In genomic region chr11:76196275-76196976, GRCm38 (mm10) we compare ENCODE assay signal across 23 mouse cellular contexts. TPM values are rescaled to one million over a fixed set of nuclear protein-coding genes. Genes with fewer than 3 reads are reported as not detected.
A peak's percentile ranks its signal among the peaks of the same experiment; 100 is the strongest.
DNase-seq lines count a peak whose midpoint lies in the region; ATAC-seq and TF ChIP-seq lines count a peak whose summit lies in the region.
"Had no signal": no experiment of that assay in that cellular context is flagged by ENCODE, and none has a peak within 500 bp of the region (broad histone marks: within the 10 kb centered on the region; RNA-seq: fewer than 3 reads in every experiment).

No protein-coding gene starts in this region.

- TF ChIP-seq POLR2A in kidney, adult 2 months (IDR thresholded peaks at IDR 0.05; ENCODE audit: low read depth, low read length) = no peak

- no peaks in the 10 kb centered on the region for H3K9me3 ChIP-seq in kidney, embryonic 16.5 days (ENCODE audit: low read length)
- H3K9me3 ChIP-seq in stomach, embryonic 14.5 days (ENCODE audit: control insufficient read depth, low read depth, low read length) = no peaks in the 10 kb centered on the region
- no peaks in the 10 kb centered on the region for H3K9me3 ChIP-seq in forebrain, postnatal 0 days (ENCODE audit: low read length)
- H3K9me3 ChIP-seq: embryonic facial prominence, embryonic 12.5 days; forebrain, embryonic 15.5 days; G1E; limb, embryonic 15.5 days; neural tube, embryonic 12.5 days had no signal

- WGBS in kidney, adult 2 months = 44% methylated on average over 8 of the region's 8 CpGs
- WGBS in kidney, embryonic 16.5 days = 55% methylated on average over 8 of the region's 8 CpGs
- 55% methylated on average over 8 of the region's 8 CpGs for WGBS in stomach, embryonic 14.5 days
- 61% methylated on average over 8 of the region's 8 CpGs for WGBS in forebrain, postnatal 0 days

- H3K4me3 ChIP-seq in kidney, adult 2 months (ENCODE audit: insufficient read depth, low read depth, low read length) = no peak overlapping the region
- H3K4me3 ChIP-seq in kidney, embryonic 16.5 days (ENCODE audit: low read length) = no peak overlapping the region
- no peak overlapping the region for H3K4me3 ChIP-seq in stomach, embryonic 14.5 days (ENCODE audit: low read depth, low read length)
- no peak overlapping the region for H3K4me3 ChIP-seq in forebrain, postnatal 0 days (ENCODE audit: low read depth, low read length)
- H3K4me3 ChIP-seq: embryonic facial prominence, embryonic 12.5 days; forebrain, embryonic 15.5 days; limb, embryonic 15.5 days; neural tube, embryonic 12.5 days had no signal

- ATAC-seq in kidney, embryonic 16.5 days (ENCODE audit: low FRiP score, low TSS enrichment) = no peak
- ATAC-seq in stomach, embryonic 14.5 days (ENCODE audit: insufficient number of reproducible peaks, insufficient read depth, low FRiP score, low read depth) = peak; percentile 84
- ATAC-seq in forebrain, postnatal 0 days = no peak
- ATAC-seq: forebrain, embryonic 15.5 days had no signal

- TF ChIP-seq CTCF in kidney, adult 2 months (conservative IDR thresholded peaks at IDR 0.05; ENCODE audit: insufficient read depth, insufficient read length, low read depth, low read length) = no peak
- TF ChIP-seq CTCF in forebrain, postnatal 0 days (IDR thresholded peaks at IDR 0.05; ENCODE audit: low read depth) = no peak

- peak; percentile 27 for DNase-seq in kidney, adult 2 months
- DNase-seq in ES-CJ7 (ENCODE audit: low read depth, low spot score) (peak; percentile 56), R1 (ENCODE audit: low read depth, low spot score) (peak; percentile 21)
- DNase-seq in layer of hippocampus, postnatal 14 days (ENCODE audit: low spot score in 2 of 2) = no peak
- no peak for DNase-seq in forebrain, postnatal 0 days
- DNase-seq: adrenal gland, postnatal 14 days; cerebellum, adult 18-20 months; layer of hippocampus, adult 9-11 months; thymus, postnatal 4 days had no signal

- H3K27me3 ChIP-seq in kidney, adult 2 months (replicated peaks; ENCODE audit: control insufficient read depth, insufficient read depth, low read length) = no peaks in the 10 kb centered on the region
- 0 out of 2 replicates have a peak, but pooled peaks cover 3% of the 10 kb centered on the region for H3K27me3 ChIP-seq in kidney, embryonic 16.5 days (ENCODE audit: insufficient read depth, low read length)
- H3K27me3 ChIP-seq in stomach, embryonic 14.5 days (ENCODE audit: control insufficient read depth, insufficient read depth, low read length) = no peaks in the 10 kb centered on the region
- H3K27me3 ChIP-seq in forebrain, postnatal 0 days (ENCODE audit: insufficient read depth, low read length) = no peaks in the 10 kb centered on the region
- H3K27me3 ChIP-seq: embryonic facial prominence, embryonic 12.5 days; forebrain, embryonic 15.5 days; limb, embryonic 15.5 days; neural tube, embryonic 12.5 days had no signal

- H3K9ac ChIP-seq in kidney, embryonic 16.5 days (replicated peaks; ENCODE audit: low read length) = no peak overlapping the region
- no peak overlapping the region for H3K9ac ChIP-seq in stomach, embryonic 14.5 days (replicated peaks; ENCODE audit: low read depth, low read length)
- H3K9ac ChIP-seq in forebrain, postnatal 0 days = no peak overlapping the region
- H3K9ac ChIP-seq: embryonic facial prominence, embryonic 12.5 days; forebrain, embryonic 15.5 days; hindbrain, embryonic 14.5 days; limb, embryonic 15.5 days; neural tube, embryonic 12.5 days had no signal

- no peak overlapping the region for H3K27ac ChIP-seq in kidney, adult 2 months (ENCODE audit: insufficient read depth, low read depth, low read length)
- no peak overlapping the region for H3K27ac ChIP-seq in kidney, embryonic 16.5 days (ENCODE audit: low read length)
- peak overlapping the region; percentile 75 for H3K27ac ChIP-seq in stomach, embryonic 14.5 days (ENCODE audit: low read length)
- no peak overlapping the region for H3K27ac ChIP-seq in forebrain, postnatal 0 days (ENCODE audit: low read depth, low read length)
- H3K27ac ChIP-seq: embryonic facial prominence, embryonic 12.5 days; forebrain, embryonic 15.5 days; hindbrain, embryonic 14.5 days; kidney, postnatal 0 days; limb, embryonic 15.5 days; neural tube, embryonic 12.5 days had no signal

- H3K36me3 ChIP-seq in kidney, adult 2 months (ENCODE audit: control insufficient read depth, insufficient read depth, low read length) = no peaks in the 10 kb centered on the region
- no peaks in the 10 kb centered on the region for H3K36me3 ChIP-seq in kidney, embryonic 16.5 days (ENCODE audit: insufficient read depth, low read length)
- no peaks in the 10 kb centered on the region for H3K36me3 ChIP-seq in stomach, embryonic 14.5 days (ENCODE audit: control insufficient read depth, insufficient read depth, low read length)
- no peaks in the 10 kb centered on the region for H3K36me3 ChIP-seq in forebrain, postnatal 0 days (ENCODE audit: insufficient read depth)
- H3K36me3 ChIP-seq: embryonic facial prominence, embryonic 12.5 days; forebrain, embryonic 15.5 days; G1E; limb, embryonic 15.5 days; neural tube, embryonic 12.5 days had no signal

- no peaks in the 10 kb centered on the region; the same call in 1 of the 2 replicates for H3K4me1 ChIP-seq in kidney, adult 2 months (ENCODE audit: control insufficient read depth, insufficient read depth, low read length)
- H3K4me1 ChIP-seq in kidney, embryonic 16.5 days (ENCODE audit: insufficient read depth, low read length) = peaks cover 6% of the 10 kb centered on the region
- H3K4me1 ChIP-seq in stomach, embryonic 14.5 days (ENCODE audit: control insufficient read depth, insufficient read depth, low read length) = no peaks in the 10 kb centered on the region
- no peaks in the 10 kb centered on the region for H3K4me1 ChIP-seq in forebrain, postnatal 0 days (ENCODE audit: insufficient read depth)
- H3K4me1 ChIP-seq: embryonic facial prominence, embryonic 12.5 days; neural tube, embryonic 12.5 days had no signal

- no peak overlapping the region for H3K4me2 ChIP-seq in kidney, embryonic 16.5 days (replicated peaks; ENCODE audit: low read depth, low read length)
- peak overlapping the region; percentile 6 for H3K4me2 ChIP-seq in stomach, embryonic 14.5 days (replicated peaks; ENCODE audit: low read depth, low read length)
- no peak overlapping the region for H3K4me2 ChIP-seq in forebrain, postnatal 0 days (ENCODE audit: low read depth)
- H3K4me2 ChIP-seq: embryonic facial prominence, embryonic 12.5 days; forebrain, embryonic 15.5 days; hindbrain, embryonic 14.5 days; limb, embryonic 15.5 days; midbrain, embryonic 11.5 days; neural tube, embryonic 12.5 days had no signal

RNA-seq across cellular contexts. Expression of gene Fam57a, which starts 17.0 kb away (rescaled TPM):
- polyA plus RNA-seq in kidney, adult 2 months (2012; rRNA removed) = 5.8 and 6.1 TPM in 2 replicates
- 27.0 and 28.6 TPM in 2 replicates for polyA plus RNA-seq in kidney, embryonic 16.5 days (2015; fragmentation: Nextera tagmentation; extraction: Ambion mirVana)
- 73.3 and 80.6 TPM in 2 replicates for polyA plus RNA-seq in stomach, embryonic 14.5 days (2014; fragmentation: Nextera tagmentation; extraction: Ambion mirVana)
- 10 to 100 TPM; 18.6 to 21.4 TPM for total RNA-seq in layer of hippocampus, postnatal 14 days (2021)
- total RNA-seq in forebrain, postnatal 0 days (2014; rRNA removed) = 25.1 TPM in 2 replicates
- polyA plus RNA-seq in forebrain, postnatal 0 days (2015; fragmentation: Nextera tagmentation; extraction: Ambion mirVana) = 14.3 and 17.4 TPM in 2 replicates

RNA-seq across cellular contexts. Expression of gene Vps53, which starts 17.0 kb away (rescaled TPM):
- 46.2 and 47.5 TPM in 2 replicates for polyA plus RNA-seq in kidney, adult 2 months (2012; rRNA removed)
- 46.2 and 46.9 TPM in 2 replicates for polyA plus RNA-seq in kidney, embryonic 16.5 days (2015; fragmentation: Nextera tagmentation; extraction: Ambion mirVana)
- 39.2 and 41.7 TPM in 2 replicates for polyA plus RNA-seq in stomach, embryonic 14.5 days (2014; fragmentation: Nextera tagmentation; extraction: Ambion mirVana)
- total RNA-seq in layer of hippocampus, postnatal 14 days (2021) = 10 to 100 TPM; 79.6 to 84.0 TPM
- 49.4 and 56.6 TPM in 2 replicates for total RNA-seq in forebrain, postnatal 0 days (2014; rRNA removed)
- 59.1 and 63.2 TPM in 2 replicates for polyA plus RNA-seq in forebrain, postnatal 0 days (2015; fragmentation: Nextera tagmentation; extraction: Ambion mirVana)

RNA-seq across cellular contexts. Expression of gene Dbil5, which starts 21.0 kb away (rescaled TPM):
- polyA plus RNA-seq in kidney, adult 2 months (2012; rRNA removed) = 0.58 and 1.1 TPM in 2 replicates
- polyA plus RNA-seq in kidney, embryonic 16.5 days (2015; fragmentation: Nextera tagmentation; extraction: Ambion mirVana) = 1.2 and 1.7 TPM in 2 replicates
- 0.49 and 1.3 TPM in 2 replicates for polyA plus RNA-seq in stomach, embryonic 14.5 days (2014; fragmentation: Nextera tagmentation; extraction: Ambion mirVana)
- 1 to 10 TPM in 1 of 2 experiments, under 1 TPM in 1; 0.62 to 1.7 TPM for total RNA-seq in layer of hippocampus, postnatal 14 days (2021)
- total RNA-seq in forebrain, postnatal 0 days (2014; rRNA removed) = 0.43 TPM in 1 of 2 replicates, not detected in the other
- polyA plus RNA-seq in forebrain, postnatal 0 days (2015; fragmentation: Nextera tagmentation; extraction: Ambion mirVana) = 0.89 and 1.2 TPM in 2 replicates
- total RNA-seq: common myeloid progenitor, adult 5-6 weeks; gastrocnemius, postnatal 4 days; monocyte, adult 5-6 weeks had no signal
- polyA plus RNA-seq: forebrain, embryonic 15.5 days; spleen, adult 2 months had no signal

RNA-seq across cellular contexts. Expression of gene Gemin4, which starts 21.0 kb away (rescaled TPM):
- 5.1 TPM in 2 replicates for polyA plus RNA-seq in kidney, adult 2 months (2012; rRNA removed)
- 33.1 and 36.7 TPM in 2 replicates for polyA plus RNA-seq in kidney, embryonic 16.5 days (2015; fragmentation: Nextera tagmentation; extraction: Ambion mirVana)
- polyA plus RNA-seq in stomach, embryonic 14.5 days (2014; fragmentation: Nextera tagmentation; extraction: Ambion mirVana) = 29.1 and 31.8 TPM in 2 replicates
- total RNA-seq in layer of hippocampus, postnatal 14 days (2021) = 1 to 10 TPM; 6.5 to 7.2 TPM
- total RNA-seq in forebrain, postnatal 0 days (2014; rRNA removed) = 11.5 and 12.2 TPM in 2 replicates
- 6.9 and 8.7 TPM in 2 replicates for polyA plus RNA-seq in forebrain, postnatal 0 days (2015; fragmentation: Nextera tagmentation; extraction: Ambion mirVana)
- total RNA-seq: monocyte, adult 5-6 weeks had no signal

RNA-seq across cellular contexts. Expression of gene Mrm3, which starts 47.1 kb away (rescaled TPM):
- polyA plus RNA-seq in kidney, adult 2 months (2012; rRNA removed) = 8.7 and 9.3 TPM in 2 replicates
- polyA plus RNA-seq in kidney, embryonic 16.5 days (2015; fragmentation: Nextera tagmentation; extraction: Ambion mirVana) = 28.7 and 29.1 TPM in 2 replicates
- polyA plus RNA-seq in stomach, embryonic 14.5 days (2014; fragmentation: Nextera tagmentation; extraction: Ambion mirVana) = 24.4 and 26.3 TPM in 2 replicates
- total RNA-seq in layer of hippocampus, postnatal 14 days (2021) = 10 to 100 TPM; 15.7 to 15.8 TPM
- 15.1 and 18.2 TPM in 2 replicates for total RNA-seq in forebrain, postnatal 0 days (2014; rRNA removed)
- polyA plus RNA-seq in forebrain, postnatal 0 days (2015; fragmentation: Nextera tagmentation; extraction: Ambion mirVana) = 20.8 and 22.2 TPM in 2 replicates

Comparison
In these comparisons a context has a peak if more than half of its experiments do, and no peak if none do; other contexts are left out.
1. DNase-seq: peak in kidney, adult 2 months (single experiment), ES-CJ7 (single experiment) and R1 (single experiment); none in layer of hippocampus, postnatal 14 days (0 of 2) and forebrain, postnatal 0 days (single experiment).